Mouse (Mus musculus) embryo, embryonic 10 days (tissue): ENCODE results near the gene Kif1b.

Source experiments
- DNase-seq: peaks from one replicate; pipeline ENCODE4 v3.0.0-alpha.2; 2015; ENCODE audit warnings: low spot score

Gene Kif1b

GRCm38 (mm10) chr4:149314275-149314837, 6.9 kb upstream of the Kif1b start:
- no peak for DNase-seq

GRCm38 (mm10) chr4:149313558-149314253, 6.2 kb upstream of the Kif1b start:
- no peak for DNase-seq

DNA sequence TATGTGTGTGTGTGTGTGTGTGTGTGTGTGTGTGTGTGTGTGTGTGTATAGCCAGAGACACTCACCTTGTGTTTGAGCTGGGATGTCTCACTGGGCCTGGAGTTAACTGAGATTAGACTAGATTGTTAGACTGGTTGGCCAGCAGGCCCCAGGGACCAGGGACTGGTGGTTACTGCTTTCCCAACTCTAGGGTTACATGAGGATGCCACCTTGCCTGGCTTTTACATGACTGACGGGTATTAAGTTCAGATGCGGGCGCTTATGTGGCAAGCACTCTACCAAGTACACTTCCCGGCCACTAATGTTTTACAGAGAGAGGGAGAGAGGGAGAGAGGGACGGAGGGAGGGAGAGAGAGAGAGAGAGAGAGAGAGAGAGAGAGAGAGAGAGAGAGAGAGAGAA, 4.5 kb upstream of the Kif1b start:
- DNase-seq, result no peak

DNA sequence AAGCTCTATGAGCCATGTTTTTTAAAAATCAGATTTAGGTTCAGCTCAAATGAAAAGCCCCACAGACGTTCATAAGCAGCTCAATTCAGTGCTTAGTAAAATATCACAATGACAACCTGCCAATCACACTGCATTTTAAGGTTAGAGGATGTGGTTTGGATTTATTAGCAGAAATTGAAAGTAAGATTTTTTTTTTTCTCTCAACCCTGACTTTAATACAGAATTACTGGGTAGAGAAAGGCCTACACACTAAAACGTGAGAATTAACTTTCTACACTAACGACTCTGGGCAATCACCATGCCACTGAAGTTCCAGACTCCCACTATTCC, 963 bp upstream of the Kif1b start:
- no peak for DNase-seq

- DNase-seq, result peak; percentile 74
Measured at GRCm38 (mm10) chr4:149306712-149307595, 539 bp downstream of the Kif1b start.

- peak; percentile 3 for DNase-seq
Measured at GRCm38 (mm10) chr4:149305761-149306711, 1.5 kb downstream of the Kif1b start.

GRCm38 (mm10) chr4:149304466-149304865, 3.0 kb downstream of the Kif1b start:
- no peak for DNase-seq

DNA sequence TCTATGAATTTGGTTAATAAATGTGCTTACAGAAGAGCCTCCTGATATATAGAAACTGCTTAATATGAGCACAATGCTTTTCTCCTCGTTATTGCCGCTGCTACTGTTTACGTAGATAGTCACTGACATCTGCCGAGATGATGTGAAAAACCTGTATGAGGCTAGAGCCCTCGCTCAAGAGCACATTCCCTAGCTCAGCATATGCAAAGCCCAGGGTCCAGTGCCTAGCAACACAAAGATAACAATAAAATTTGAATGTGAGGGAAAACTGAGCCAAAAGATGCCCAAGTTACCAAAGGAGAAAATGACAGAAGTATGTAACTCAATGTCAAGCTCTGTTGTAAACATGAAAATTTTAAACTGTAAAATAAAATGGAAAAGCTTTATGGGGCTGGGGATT, 4.0 kb downstream of the Kif1b start:
- peak; percentile 4 for DNase-seq

- peak; percentile 3 for DNase-seq
Measured at GRCm38 (mm10) chr4:149302751-149303150, 4.7 kb downstream of the Kif1b start.

DNA sequence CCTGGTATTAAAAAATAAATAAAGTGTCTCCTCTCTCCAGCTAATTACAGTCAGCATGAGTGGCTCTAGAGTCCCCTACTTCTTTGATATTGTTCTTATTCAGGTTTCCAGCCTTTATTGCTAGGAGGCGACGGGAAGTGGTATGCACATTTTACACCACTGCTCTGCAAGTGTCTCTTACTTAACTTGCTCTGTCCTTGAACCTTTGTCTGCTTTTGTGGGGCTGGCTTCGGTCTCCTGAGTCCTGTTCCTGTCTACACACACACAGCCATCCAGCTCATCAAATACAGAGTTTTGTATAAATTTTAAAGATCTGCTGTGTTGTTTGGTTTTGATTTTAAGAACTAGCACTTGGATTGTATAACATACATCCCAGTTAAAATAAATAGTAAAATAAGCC, 5.4 kb downstream of the Kif1b start:
- peak; percentile 3 for DNase-seq

DNA sequence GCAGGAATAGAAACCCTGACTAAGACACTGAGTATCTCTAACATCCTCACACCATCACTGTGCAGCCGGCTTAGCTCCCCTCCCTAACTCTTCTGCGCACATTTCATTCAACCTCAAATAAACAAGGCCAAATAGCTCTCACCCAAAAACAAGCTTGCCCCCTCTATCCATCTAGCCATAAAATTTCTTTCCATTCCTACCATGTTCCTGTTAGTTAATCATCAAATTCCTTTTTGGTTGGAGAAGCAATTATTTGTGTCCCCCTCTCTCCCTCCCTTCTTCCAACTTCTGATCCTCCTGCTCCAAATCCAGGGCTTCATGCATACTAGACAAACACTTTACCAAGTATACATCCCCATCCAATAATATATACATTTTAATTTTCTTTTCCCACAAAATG, 11.0 kb downstream of the Kif1b start:
- DNase-seq, result no peak

DNA sequence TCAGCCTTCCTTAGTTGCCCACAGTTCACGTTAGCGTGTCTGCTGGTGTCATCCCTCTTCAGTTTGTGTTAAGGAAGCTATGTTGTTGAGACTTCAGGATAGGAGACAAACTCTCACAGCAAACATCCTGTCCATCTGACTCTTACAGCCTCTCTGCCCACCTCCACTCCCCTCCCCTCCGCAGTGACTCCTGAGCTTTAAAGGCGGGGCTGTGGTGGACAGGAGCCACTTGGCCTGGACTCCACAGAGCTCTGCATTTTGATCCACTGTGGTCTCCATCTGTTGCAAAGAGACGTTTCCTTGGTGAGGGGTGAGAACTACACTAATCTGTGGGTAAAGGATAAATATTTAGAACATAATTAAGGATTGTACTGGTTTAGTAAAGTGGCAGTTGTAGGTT, 14.5 kb downstream of the Kif1b start:
- no peak for DNase-seq

DNA sequence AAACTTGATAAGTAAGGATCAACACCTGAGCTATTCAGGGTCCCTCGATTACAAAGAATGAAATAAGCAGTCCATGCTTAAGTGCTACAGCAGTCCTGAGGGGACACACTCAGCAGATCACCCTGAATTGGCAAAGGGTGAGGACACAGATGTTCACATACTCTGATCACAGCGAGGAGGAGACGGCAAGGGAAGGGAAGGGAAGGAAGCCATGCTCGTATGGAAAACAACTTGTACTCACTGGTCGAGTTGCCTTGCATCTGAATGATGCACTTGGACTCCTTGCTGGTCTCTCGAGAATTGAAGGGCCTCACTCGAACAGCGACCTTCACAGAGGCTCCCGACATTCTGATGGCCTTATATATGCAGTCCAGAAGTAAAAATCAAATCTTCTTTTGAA, 16.4 kb downstream of the Kif1b start:
- DNase-seq, result no peak

DNA sequence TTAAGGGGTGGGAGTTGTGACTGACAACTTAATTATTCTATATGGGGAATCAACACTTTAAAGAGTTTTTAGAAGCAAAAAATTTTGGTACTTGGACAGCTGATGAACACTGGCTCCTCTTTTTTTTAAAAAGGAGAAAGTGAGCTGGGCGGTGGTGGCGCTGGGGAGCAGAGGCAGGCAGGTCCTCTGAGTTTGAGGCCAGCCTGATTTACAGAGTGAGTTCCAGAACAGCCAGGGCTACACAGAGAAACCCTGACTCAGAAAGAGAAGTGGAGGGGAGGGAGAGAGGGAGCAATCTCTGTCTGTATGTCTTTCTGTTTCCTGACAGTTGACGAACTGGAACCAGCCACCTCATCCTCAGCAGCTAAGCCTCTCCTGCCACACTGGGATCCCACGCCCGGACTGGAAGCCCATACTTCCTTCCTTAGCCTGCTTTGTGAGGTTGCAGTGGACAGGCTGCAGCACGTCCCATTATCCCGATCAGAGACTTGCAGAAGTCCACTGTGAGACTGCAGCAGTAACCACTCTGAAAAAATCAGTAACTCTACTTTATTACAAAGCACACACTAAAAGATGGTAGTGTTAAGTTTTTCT, 17.2 kb downstream of the Kif1b start:
- DNase-seq, result no peak

DNA sequence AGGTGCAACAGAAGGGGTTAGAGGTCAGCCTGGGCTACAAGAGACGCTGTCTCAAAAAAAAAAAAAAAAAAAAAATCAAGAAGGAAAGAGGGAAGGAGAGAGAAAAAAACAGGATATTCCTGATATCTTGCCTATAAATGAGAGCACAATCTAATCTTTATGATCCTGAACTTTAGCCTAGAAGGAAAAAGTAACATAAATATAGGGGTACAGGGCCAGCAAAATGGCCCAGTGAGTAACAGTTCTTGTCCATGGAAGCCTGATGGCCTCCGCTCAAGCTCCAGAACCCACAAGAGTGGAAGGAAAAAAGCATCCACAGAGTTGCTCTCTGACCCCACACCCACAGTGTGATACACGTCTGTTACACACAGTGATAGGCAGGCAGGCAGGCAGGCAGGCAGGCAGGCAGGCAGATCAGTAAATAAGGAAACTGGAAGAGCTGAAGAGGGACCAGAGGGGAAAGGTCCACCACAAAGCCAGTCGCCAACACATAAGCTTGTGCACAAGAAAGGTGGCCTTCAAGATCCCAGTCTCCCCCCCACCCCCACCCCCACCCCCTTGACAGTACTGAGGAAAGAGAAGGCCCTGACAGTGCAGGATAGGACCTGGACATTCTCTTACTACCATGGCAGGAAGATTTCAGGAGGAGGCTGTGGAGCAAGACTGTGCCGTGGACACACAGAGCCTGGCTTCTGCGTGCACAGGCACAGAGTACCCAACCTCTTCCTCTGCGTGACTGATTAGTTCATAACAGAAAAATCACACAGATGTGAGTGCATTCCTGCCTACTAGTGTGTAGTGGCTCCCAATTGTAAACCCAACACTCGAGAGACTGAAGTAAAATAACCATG, 21.0 kb downstream of the Kif1b start:
- no peak for DNase-seq

DNA sequence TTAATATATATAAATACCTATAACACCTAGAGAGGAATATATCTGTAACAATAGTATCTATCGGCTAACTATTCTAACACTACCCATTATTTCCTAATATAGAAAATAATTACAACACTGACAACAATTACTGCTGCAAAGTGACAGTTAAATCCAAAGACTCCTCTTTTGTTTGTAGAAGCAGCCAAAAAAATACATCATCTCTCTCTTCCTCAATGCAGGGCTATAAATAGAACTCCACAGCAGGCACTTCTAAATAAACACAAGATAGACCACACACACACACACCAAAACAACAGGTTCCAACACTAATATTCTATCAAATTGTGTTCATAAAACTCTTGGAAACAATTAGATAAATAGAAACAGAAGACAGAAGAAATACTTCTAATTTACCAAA, 21.8 kb downstream of the Kif1b start:
- DNase-seq, result no peak

GRCm38 (mm10) chr4:149283018-149283417, 24.5 kb downstream of the Kif1b start:
- no peak for DNase-seq

DNA sequence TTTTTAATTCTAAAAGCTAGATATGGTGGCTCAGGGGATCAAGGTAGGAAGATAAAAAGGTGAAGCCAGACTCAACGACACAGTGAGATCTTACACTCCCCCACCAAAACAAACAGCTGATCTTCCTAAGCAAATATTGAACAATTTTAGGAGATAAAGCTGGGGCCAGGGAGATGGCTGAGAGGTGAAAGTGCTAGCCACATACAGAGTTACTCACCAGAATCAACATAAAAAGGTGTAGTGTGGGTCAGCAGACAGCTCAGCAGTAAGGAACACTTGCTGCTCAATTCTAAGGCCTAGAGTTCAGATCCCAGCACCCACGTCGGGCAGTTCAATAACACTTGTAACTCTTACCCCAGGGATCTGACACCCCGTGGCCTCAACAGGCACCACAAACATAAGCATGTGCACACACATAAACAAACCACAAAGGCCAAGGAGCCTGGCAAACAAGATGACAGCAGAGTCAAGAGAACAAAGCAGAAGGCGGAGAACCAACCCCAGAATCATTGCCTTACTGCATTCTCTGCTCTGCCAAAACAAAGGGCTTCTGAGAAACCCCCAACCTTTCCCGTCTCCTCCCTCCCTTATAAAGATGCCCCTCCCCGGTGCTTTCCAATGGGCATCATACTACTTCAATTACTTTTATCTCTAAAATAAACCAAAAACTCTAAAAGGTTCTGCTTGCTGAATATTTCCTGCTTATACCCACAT, 25.3 kb downstream of the Kif1b start:
- DNase-seq, result no peak

DNA sequence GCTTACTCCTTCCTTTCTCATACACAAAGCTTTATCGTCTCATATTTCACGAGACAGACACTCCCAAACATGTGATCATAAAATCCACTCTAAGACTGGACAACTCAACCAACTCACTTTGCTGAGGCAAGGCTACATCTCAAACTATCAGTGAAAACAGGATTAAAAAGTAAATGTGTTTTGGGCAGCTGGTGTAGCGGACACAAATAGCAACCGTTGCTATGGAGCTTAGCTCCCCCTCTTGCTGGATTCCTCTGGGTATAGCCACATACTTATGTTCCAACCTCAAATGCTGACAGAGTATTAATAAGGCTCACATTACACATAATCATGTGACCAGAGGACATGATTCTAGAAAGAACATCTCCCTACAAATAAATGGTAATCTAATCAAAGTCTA, 29.9 kb downstream of the Kif1b start:
- peak; percentile 64 for DNase-seq

GRCm38 (mm10) chr4:149273128-149273527, 34.4 kb downstream of the Kif1b start:
- peak; percentile 40 for DNase-seq
